Mouse (Mus musculus) liver, embryonic 14.5 days (tissue): ENCODE data around the gene Cnih2.

Source experiments
- CTCF ChIP-seq: IDR thresholded peaks from 2 replicates; pipeline ENCODE4 v1.5.1; 2016; ENCODE audit warnings: antibody characterized with exemption, low read depth, control low read depth
- EP300 ChIP-seq: IDR thresholded peaks from 2 replicates; pipeline ENCODE4 v1.6.1; 2016; ENCODE audit warnings: antibody characterized with exemption, low read depth

DNA sequence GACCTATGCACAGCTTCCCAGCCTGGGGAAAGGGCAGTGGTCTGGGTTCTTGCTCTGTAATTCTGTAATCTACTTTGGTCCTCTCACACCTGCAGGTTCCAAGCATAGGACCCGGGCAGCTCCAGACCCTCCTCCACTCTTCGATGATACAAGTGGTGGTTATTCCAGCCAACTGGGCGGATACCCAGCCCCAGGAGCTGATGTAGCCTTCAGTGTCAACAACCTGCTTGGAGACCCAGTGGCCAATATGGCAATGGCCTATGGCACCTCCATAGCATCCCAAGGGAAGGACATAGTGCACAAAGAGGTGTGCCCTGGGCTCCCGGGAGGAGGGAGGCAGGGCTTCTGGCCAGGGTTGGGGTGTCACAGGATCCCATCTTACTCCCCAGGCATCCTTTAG is 9.0 kb downstream of the Cnih2 start:
- no peak for TF ChIP-seq CTCF
- no peak for TF ChIP-seq EP300
